Mouse (Mus musculus) embryonic facial prominence, embryonic 11.5 days (tissue): ENCODE measurements at regions not wholly inside any gene's neighbourhood (a gene's known extent, or its start where the extent isn't known, plus 50 kb on each side); places are given as distances from the start of the nearest gene placed in this dataset.
A peak's percentile ranks its signal among the peaks of the same experiment; 100 is the strongest.

Source experiments
- ATAC-seq: fragments of 200-750 bp; cut with Nextera tagmentation; replicated peaks from 2 replicates; pipeline ENCODE4 v1.8.0; 2017; ENCODE audit warnings: low read depth; ENCODE audit not compliant: insufficient number of reproducible peaks, low FRiP score, low TSS enrichment
- DNase-seq: peaks from one replicate; pipeline ENCODE4 v3.0.0-alpha.2; 2015; ENCODE audit warnings: low spot score
- H3K27ac ChIP-seq: fragments of 300-500 bp; sonication (generic); replicated peaks from 2 replicates; pipeline ENCODE4 v1.5.1; 2014; ENCODE audit warnings: mild to moderate bottlenecking, low read depth, low read length, control low read depth
- H3K27me3 ChIP-seq: fragments of 300-500 bp; sonication (generic); 2 replicates; pipeline ENCODE4 v1.6.1; 2014; ENCODE audit warnings: mild to moderate bottlenecking, low read length, moderate library complexity, mixed read lengths; ENCODE audit not compliant: control insufficient read depth, insufficient read depth
- H3K36me3 ChIP-seq: fragments of 300-500 bp; sonication (generic); replicated peaks from 2 replicates; pipeline ENCODE4 v1.6.1; 2014; ENCODE audit warnings: low read depth, mild to moderate bottlenecking, low read length, moderate library complexity, mixed read lengths; ENCODE audit not compliant: control insufficient read depth, insufficient read depth
- H3K4me1 ChIP-seq: fragments of 300-500 bp; sonication (generic); 2 replicates; pipeline ENCODE4 v1.6.1; 2014; ENCODE audit warnings: low read length, mixed read lengths; ENCODE audit not compliant: control insufficient read depth, insufficient read depth
- H3K4me2 ChIP-seq: fragments of 300-500 bp; sonication (generic); 2 replicates; pipeline ENCODE4 v1.6.1; 2014; ENCODE audit warnings: low read depth, mild to moderate bottlenecking, control low read depth, low read length, moderate library complexity
- H3K4me3 ChIP-seq: fragments of 300-500 bp; sonication (generic); 2 replicates; pipeline ENCODE4 v1.5.1; 2014; ENCODE audit warnings: low read depth, low read length, control low read depth
- H3K9ac ChIP-seq: fragments of 300-500 bp; sonication (generic); replicated peaks from 2 replicates; pipeline ENCODE4 v1.6.1; 2014; ENCODE audit warnings: mild to moderate bottlenecking, control low read depth, low read length
- H3K9me3 ChIP-seq: fragments of 300-500 bp; sonication (generic); replicated peaks from 2 replicates; pipeline ENCODE4 v1.6.1; 2016; ENCODE audit warnings: mild to moderate bottlenecking, low read length, inconsistent platforms, mixed read lengths; ENCODE audit not compliant: control insufficient read depth
- WGBS: fragments of 180-500 bp; shearing (Covaris S2); extraction: QIAGEN DNeasy Blood & Tissue Kit; methylation state at CpG from one replicate; pipeline ENCODE4 v1.1.7; 2014; 5-methylcytosine and 5-hydroxymethylcytosine counted together

- WGBS = 28% methylated on average over 7 of the region's 7 CpGs
- Histone ChIP-seq H3K36me3 (no peaks in the 10 kb centered on the region), H3K4me2 (no peak overlapping the region), H3K27me3 (no peaks in the 10 kb centered on the region), H3K4me1 (no peaks in the 10 kb centered on the region), H3K27ac (no peak overlapping the region), H3K4me3 (no peak overlapping the region), H3K9me3 (no peaks in the 10 kb centered on the region), H3K9ac (no peak overlapping the region)
- no peak for DNase-seq
- ATAC-seq = no peak
Observed at GRCm38 (mm10) chr6:31861996-31862395, 188.1 kb upstream of the 1700012A03Rik start.

GRCm38 (mm10) chr6:31859621-31860020, 190.4 kb upstream of the 1700012A03Rik start:
- no peak for DNase-seq
- no peak for ATAC-seq
- H3K9me3 ChIP-seq = no peaks in the 10 kb centered on the region
- no peaks in the 10 kb centered on the region for H3K27me3 ChIP-seq
- H3K4me1 ChIP-seq = no peaks in the 10 kb centered on the region
- H3K9ac ChIP-seq = no peak overlapping the region
- H3K4me3 ChIP-seq = no peak overlapping the region
- H3K36me3 ChIP-seq = no peaks in the 10 kb centered on the region
- H3K27ac ChIP-seq = no peak overlapping the region
- 88% methylated on average over 3 of the region's 3 CpGs for WGBS
- H3K4me2 ChIP-seq = no peak overlapping the region

GRCm38 (mm10) chr6:31854261-31854660, 195.8 kb upstream of the 1700012A03Rik start:
- H3K27ac ChIP-seq = no peak overlapping the region
- no peaks in the 10 kb centered on the region for H3K4me1 ChIP-seq
- H3K4me2 ChIP-seq = no peak overlapping the region
- no peaks in the 10 kb centered on the region for H3K9me3 ChIP-seq
- H3K27me3 ChIP-seq = no peaks in the 10 kb centered on the region
- no peak for DNase-seq
- no peak for ATAC-seq
- no peaks in the 10 kb centered on the region for H3K36me3 ChIP-seq
- WGBS = 95% methylated on average over 14 of the region's 16 CpGs
- no peak overlapping the region for H3K4me3 ChIP-seq
- no peak overlapping the region for H3K9ac ChIP-seq

GRCm38 (mm10) chr6:31846319-31846718, 203.7 kb upstream of the 1700012A03Rik start:
- no peak overlapping the region for H3K27ac ChIP-seq
- no peak overlapping the region for H3K4me3 ChIP-seq
- H3K4me1 ChIP-seq = no peaks in the 10 kb centered on the region
- H3K9ac ChIP-seq = no peak overlapping the region
- DNase-seq = no peak
- ATAC-seq = no peak
- no peaks in the 10 kb centered on the region for H3K36me3 ChIP-seq
- H3K27me3 ChIP-seq = no peaks in the 10 kb centered on the region
- 89% methylated on average over 9 of the region's 9 CpGs for WGBS
- no peaks in the 10 kb centered on the region for H3K9me3 ChIP-seq
- H3K4me2 ChIP-seq = no peak overlapping the region

- 84% methylated on average over 5 of the region's 5 CpGs for WGBS
- H3K4me3 ChIP-seq = no peak overlapping the region
- ATAC-seq (no peak), DNase-seq (no peak)
- no peak overlapping the region for H3K4me2 ChIP-seq
- no peaks in the 10 kb centered on the region for H3K36me3 ChIP-seq
- no peak overlapping the region for H3K9ac ChIP-seq
- H3K27ac ChIP-seq = no peak overlapping the region
- no peaks in the 10 kb centered on the region for H3K27me3 ChIP-seq
- no peaks in the 10 kb centered on the region for H3K9me3 ChIP-seq
- no peaks in the 10 kb centered on the region for H3K4me1 ChIP-seq
Observed at GRCm38 (mm10) chr6:31845671-31846070, 204.4 kb upstream of the 1700012A03Rik start.

- 84% methylated on average over 4 of the region's 4 CpGs for WGBS
- ATAC-seq = no peak
Observed at GRCm38 (mm10) chr6:31840621-31841020, 209.4 kb upstream of the 1700012A03Rik start.

GRCm38 (mm10) chr6:31838588-31838987, 211.5 kb upstream of the 1700012A03Rik start:
- H3K9me3 ChIP-seq = no peaks in the 10 kb centered on the region
- ATAC-seq (no peak), DNase-seq (peak; percentile 6)
- no peak overlapping the region for H3K4me2 ChIP-seq
- 54% methylated on average over 1 of the region's 1 CpGs for WGBS
- no peaks in the 10 kb centered on the region for H3K27me3 ChIP-seq
- H3K4me3 ChIP-seq = no peak overlapping the region
- no peak overlapping the region for H3K9ac ChIP-seq
- H3K4me1 ChIP-seq = no peaks in the 10 kb centered on the region
- H3K36me3 ChIP-seq = no peaks in the 10 kb centered on the region
- H3K27ac ChIP-seq = no peak overlapping the region

More at GRCm38 (mm10) chr6:31840621-31841020, 209.4 kb upstream of the 1700012A03Rik start:
- H3K4me3 ChIP-seq = no peak overlapping the region
- H3K36me3 ChIP-seq = no peaks in the 10 kb centered on the region
- no peak overlapping the region for H3K9ac ChIP-seq
- no peaks in the 10 kb centered on the region for H3K27me3 ChIP-seq
- H3K4me1 ChIP-seq = no peaks in the 10 kb centered on the region
- H3K9me3 ChIP-seq = no peaks in the 10 kb centered on the region
- no peak overlapping the region for H3K4me2 ChIP-seq
- H3K27ac ChIP-seq = no peak overlapping the region
- no peak for DNase-seq

GRCm38 (mm10) chr6:31835795-31836194, 214.3 kb upstream of the 1700012A03Rik start:
- no peak for DNase-seq
- no peak overlapping the region for H3K9ac ChIP-seq
- H3K27me3 ChIP-seq = no peaks in the 10 kb centered on the region
- no peaks in the 10 kb centered on the region for H3K36me3 ChIP-seq
- no peak overlapping the region for H3K4me3 ChIP-seq
- H3K27ac ChIP-seq = no peak overlapping the region
- H3K4me2 ChIP-seq = no peak overlapping the region
- no peak for ATAC-seq
- H3K9me3 ChIP-seq = no peaks in the 10 kb centered on the region
- no peaks in the 10 kb centered on the region for H3K4me1 ChIP-seq
